Mouse (Mus musculus) forebrain, embryonic 15.5 days (tissue): ENCODE data around the gene Rpap3. TPM values are rescaled to one million over a fixed set of nuclear protein-coding genes. Genes with fewer than 3 reads are reported as not detected.

Experiments used
- ATAC-seq: fragments of 200-750 bp; cut with Nextera tagmentation; replicated peaks from 2 replicates; pipeline ENCODE4 v1.8.0; 2017; ENCODE audit warnings: mild to moderate bottlenecking, moderate TSS enrichment, moderate library complexity
- H3K27ac ChIP-seq: fragments of 300-500 bp; sonication (generic); replicated peaks from 2 replicates; pipeline ENCODE4 v1.5.1; 2015; ENCODE audit warnings: mild to moderate bottlenecking, inconsistent platforms
- H3K27me3 ChIP-seq: fragments of 300-500 bp; sonication (generic); 2 replicates; pipeline ENCODE4 v1.6.1; 2015; ENCODE audit warnings: inconsistent platforms
- H3K36me3 ChIP-seq: fragments of 300-500 bp; sonication (generic); 2 replicates; pipeline ENCODE4 v1.6.1; 2015; ENCODE audit warnings: mild to moderate bottlenecking, inconsistent platforms
- H3K4me1 ChIP-seq: fragments of 300-500 bp; sonication (generic); 2 replicates; pipeline ENCODE4 v1.6.1; 2015; ENCODE audit warnings: inconsistent platforms
- H3K4me2 ChIP-seq: fragments of 300-500 bp; sonication (generic); replicated peaks from 2 replicates; pipeline ENCODE4 v1.6.1; 2015; ENCODE audit warnings: mild to moderate bottlenecking, inconsistent platforms
- H3K4me3 ChIP-seq: fragments of 300-500 bp; sonication (generic); 2 replicates; pipeline ENCODE4 v1.5.1; 2015; ENCODE audit warnings: mild to moderate bottlenecking, inconsistent platforms
- H3K9ac ChIP-seq: fragments of 300-500 bp; sonication (generic); replicated peaks from 2 replicates; pipeline ENCODE4 v1.6.1; 2015; ENCODE audit warnings: mild to moderate bottlenecking, inconsistent platforms
- H3K9me3 ChIP-seq: fragments of 300-500 bp; sonication (generic); 2 replicates; pipeline ENCODE4 v1.6.1; 2016; ENCODE audit warnings: inconsistent platforms
- WGBS: fragments of 180-500 bp; shearing (Covaris S2); methylation state at CpG from one replicate; pipeline ENCODE4 v1.1.7; 2015; ENCODE audit warnings: mixed read lengths; 5-methylcytosine and 5-hydroxymethylcytosine counted together
- polyA plus RNA-seq: library from polyadenylated mRNA; unstranded; fragments of >200 nt; fragmentation: Nextera tagmentation; extraction: Ambion mirVana; gene quantifications from 2 replicates; pipeline ENCODE4 v1.2.1, GENCODE M21; 2015

The Rpap3 gene
- polyA plus RNA-seq, 1 experiment from 2014 or later = 32.7 TPM

- Histone ChIP-seq H3K4me1 (no peaks in the 10 kb centered on the region), H3K4me3 (no peak overlapping the region), H3K9me3 (no peaks in the 10 kb centered on the region), H3K36me3 (no peaks in the 10 kb centered on the region), H3K9ac (no peak overlapping the region), H3K27me3 (no peaks in the 10 kb centered on the region), H3K4me2 (no peak overlapping the region), H3K27ac (no peak overlapping the region)
- no peak for ATAC-seq
- 84% methylated on average over 8 of the region's 8 CpGs for WGBS
These were observed 13.0 kb upstream of the Rpap3 start for GRCm38 (mm10) chr15:97718535-97719155.

- Histone ChIP-seq H3K9me3 (no peaks in the 10 kb centered on the region), H3K27ac (no peak overlapping the region), H3K4me1 (no peaks in the 10 kb centered on the region), H3K9ac (no peak overlapping the region), H3K27me3 (no peaks in the 10 kb centered on the region), H3K36me3 (no peaks in the 10 kb centered on the region), H3K4me3 (no peak overlapping the region), H3K4me2 (no peak overlapping the region)
- 32% methylated on average over 12 of the region's 12 CpGs for WGBS
- ATAC-seq = peak; percentile 58; the same call in 1 of the 2 replicates
These were observed 12.4 kb upstream of the Rpap3 start for GRCm38 (mm10) chr15:97717861-97718534.

GRCm38 (mm10) chr15:97716782-97717181, 11.2 kb upstream of the Rpap3 start:
- no peak overlapping the region for H3K4me2 ChIP-seq
- H3K36me3 ChIP-seq = no peaks in the 10 kb centered on the region
- no peak overlapping the region for H3K4me3 ChIP-seq
- H3K9me3 ChIP-seq = no peaks in the 10 kb centered on the region
- ATAC-seq = no peak
- no peaks in the 10 kb centered on the region for H3K27me3 ChIP-seq
- no peak overlapping the region for H3K9ac ChIP-seq
- 92% methylated on average over 11 of the region's 11 CpGs for WGBS
- H3K27ac ChIP-seq = no peak overlapping the region
- no peaks in the 10 kb centered on the region for H3K4me1 ChIP-seq

- ATAC-seq = no peak
These were observed 10.1 kb upstream of the Rpap3 start for GRCm38 (mm10) chr15:97715734-97716133.

GRCm38 (mm10) chr15:97715083-97715482, 9.5 kb upstream of the Rpap3 start:
- ATAC-seq = no peak
- Histone ChIP-seq H3K9me3 (no peaks in the 10 kb centered on the region), H3K9ac (no peak overlapping the region), H3K27me3 (no peaks in the 10 kb centered on the region), H3K4me2 (no peak overlapping the region), H3K4me3 (no peak overlapping the region), H3K27ac (no peak overlapping the region), H3K4me1 (no peaks in the 10 kb centered on the region), H3K36me3 (no peaks in the 10 kb centered on the region)
- 86% methylated on average over 8 of the region's 8 CpGs for WGBS

More at GRCm38 (mm10) chr15:97715734-97716133, 10.1 kb upstream of the Rpap3 start:
- H3K9me3 ChIP-seq = no peaks in the 10 kb centered on the region
- no peaks in the 10 kb centered on the region for H3K36me3 ChIP-seq
- H3K4me2 ChIP-seq = no peak overlapping the region
- no peaks in the 10 kb centered on the region for H3K27me3 ChIP-seq
- 92% methylated on average over 1 of the region's 1 CpGs for WGBS
- H3K4me1 ChIP-seq = no peaks in the 10 kb centered on the region
- H3K9ac ChIP-seq = no peak overlapping the region
- no peak overlapping the region for H3K4me3 ChIP-seq
- H3K27ac ChIP-seq = no peak overlapping the region

GRCm38 (mm10) chr15:97712546-97712945, 6.9 kb upstream of the Rpap3 start:
- WGBS = 73% methylated on average over 6 of the region's 6 CpGs
- no peak overlapping the region for H3K4me3 ChIP-seq

GRCm38 (mm10) chr15:97710906-97711305, 5.3 kb upstream of the Rpap3 start:
- Histone ChIP-seq H3K9me3 (no peaks in the 10 kb centered on the region), H3K4me3 (no peak overlapping the region), H3K27ac (no peak overlapping the region), H3K27me3 (no peaks in the 10 kb centered on the region), H3K4me2 (no peak overlapping the region), H3K9ac (no peak overlapping the region), H3K4me1 (peaks cover 7% of the 10 kb centered on the region), H3K36me3 (no peaks in the 10 kb centered on the region)
- ATAC-seq = no peak
- WGBS = 86% methylated on average over 6 of the region's 6 CpGs

More at GRCm38 (mm10) chr15:97712546-97712945, 6.9 kb upstream of the Rpap3 start:
- H3K4me2 ChIP-seq = no peak overlapping the region
- H3K4me1 ChIP-seq = no peaks in the 10 kb centered on the region
- no peaks in the 10 kb centered on the region for H3K36me3 ChIP-seq
- no peak overlapping the region for H3K9ac ChIP-seq
- no peaks in the 10 kb centered on the region for H3K27me3 ChIP-seq
- no peak overlapping the region for H3K27ac ChIP-seq
- no peak for ATAC-seq
- H3K9me3 ChIP-seq = no peaks in the 10 kb centered on the region

- H3K4me2 ChIP-seq = no peak overlapping the region
- peaks cover 87% of the 10 kb centered on the region for H3K36me3 ChIP-seq
- no peak overlapping the region for H3K4me3 ChIP-seq
- H3K4me1 ChIP-seq = no peaks in the 10 kb centered on the region
- no peak overlapping the region for H3K27ac ChIP-seq
- ATAC-seq = no peak
- H3K9me3 ChIP-seq = no peaks in the 10 kb centered on the region
- 89% methylated on average over 10 of the region's 10 CpGs for WGBS
- no peak overlapping the region for H3K9ac ChIP-seq
- no peaks in the 10 kb centered on the region for H3K27me3 ChIP-seq
These were observed 9.0 kb downstream of the Rpap3 start for GRCm38 (mm10) chr15:97696616-97697015.

GRCm38 (mm10) chr15:97693411-97693810, 12.2 kb downstream of the Rpap3 start:
- no peaks in the 10 kb centered on the region for H3K4me1 ChIP-seq
- no peaks in the 10 kb centered on the region for H3K9me3 ChIP-seq
- no peak overlapping the region for H3K9ac ChIP-seq
- H3K27me3 ChIP-seq = no peaks in the 10 kb centered on the region
- H3K36me3 ChIP-seq = peaks cover 77% of the 10 kb centered on the region
- H3K4me2 ChIP-seq = no peak overlapping the region
- H3K4me3 ChIP-seq = no peak overlapping the region
- no peak for ATAC-seq
- WGBS = 95% methylated on average over 5 of the region's 5 CpGs
- no peak overlapping the region for H3K27ac ChIP-seq

GRCm38 (mm10) chr15:97684118-97684517, 21.5 kb downstream of the Rpap3 start:
- H3K36me3 ChIP-seq = peaks cover 77% of the 10 kb centered on the region
- 90% methylated on average over 9 of the region's 9 CpGs for WGBS

GRCm38 (mm10) chr15:97682053-97682452, 23.6 kb downstream of the Rpap3 start:
- no peak for ATAC-seq
- no peak overlapping the region for H3K4me2 ChIP-seq
- peaks cover 77% of the 10 kb centered on the region for H3K36me3 ChIP-seq
- no peaks in the 10 kb centered on the region for H3K9me3 ChIP-seq
- H3K27me3 ChIP-seq = no peaks in the 10 kb centered on the region
- no peaks in the 10 kb centered on the region for H3K4me1 ChIP-seq
- H3K27ac ChIP-seq = no peak overlapping the region
- no peak overlapping the region for H3K9ac ChIP-seq
- no peak overlapping the region for H3K4me3 ChIP-seq
- 91% methylated on average over 8 of the region's 8 CpGs for WGBS

More at GRCm38 (mm10) chr15:97684118-97684517, 21.5 kb downstream of the Rpap3 start:
- no peaks in the 10 kb centered on the region for H3K27me3 ChIP-seq
- H3K4me1 ChIP-seq = no peaks in the 10 kb centered on the region
- no peaks in the 10 kb centered on the region for H3K9me3 ChIP-seq
- H3K4me3 ChIP-seq = no peak overlapping the region
- no peak overlapping the region for H3K4me2 ChIP-seq
- no peak for ATAC-seq
- no peak overlapping the region for H3K9ac ChIP-seq
- H3K27ac ChIP-seq = no peak overlapping the region

- Histone ChIP-seq H3K36me3 (peaks cover 73% of the 10 kb centered on the region), H3K4me1 (no peaks in the 10 kb centered on the region), H3K4me2 (no peak overlapping the region), H3K27me3 (no peaks in the 10 kb centered on the region), H3K9ac (no peak overlapping the region), H3K4me3 (no peak overlapping the region), H3K9me3 (no peaks in the 10 kb centered on the region), H3K27ac (no peak overlapping the region)
- 79% methylated on average over 18 of the region's 18 CpGs for WGBS
- no peak for ATAC-seq
These were observed 25.5 kb downstream of the Rpap3 start for GRCm38 (mm10) chr15:97679991-97680681.
